Mouse (Mus musculus): ENCODE results near the gene Gm20828. TPM values are rescaled to one million over a fixed set of nuclear protein-coding genes. Genes with fewer than 3 reads are reported as not detected.
"Not testable (repeated sequence)": the region's sequence is repeated elsewhere in the genome, so short reads cannot be mapped to it uniquely, and the experiment has no call there.

Gm20828 gene
- polyA plus RNA-seq (2015; fragmentation: Nextera tagmentation; extraction: Ambion mirVana) = not detected in 2 replicates

- not testable (repeated sequence) for H3K4me3 ChIP-seq (ENCODE audit: low read depth, low read length); H3K36me3 ChIP-seq (ENCODE audit: control insufficient read depth, insufficient read depth); H3K4me2 ChIP-seq (ENCODE audit: low read depth, low read length); ATAC-seq (ENCODE audit: low read depth); H3K4me1 ChIP-seq (ENCODE audit: control insufficient read depth, low read depth, low read length); H3K27ac ChIP-seq (ENCODE audit: low read length); H3K27me3 ChIP-seq (ENCODE audit: control insufficient read depth, insufficient read depth, low read depth, low read length); H3K9me3 ChIP-seq (replicated peaks; ENCODE audit: control insufficient read depth, low read length); H3K9ac ChIP-seq (ENCODE audit: low read depth, low read length)
- WGBS (ENCODE audit: insufficient replicate concordance) = no CpG with 5 or more reads among the region's 3 CpGs
Measured at GRCm38 (mm10) chrY:11199274-11199673, at the start of gene Gm20828. Gm20828 (minus strand) TSS chrY:11199374.
